Mouse (Mus musculus) lung, embryonic 16.5 days (tissue): ENCODE data around the gene Ankib1. TPM values are rescaled to one million over a fixed set of nuclear protein-coding genes. Genes with fewer than 3 reads are reported as not detected.

Experiments
- ATAC-seq: fragments of 200-750 bp; cut with Nextera tagmentation; 2 replicates; pipeline ENCODE4 v1.8.0; 2017; ENCODE audit warnings: low read depth, mild to moderate bottlenecking, moderate library complexity
- H3K27ac ChIP-seq: fragments of 300-500 bp; sonication (generic); 2 replicates; pipeline ENCODE4 v1.5.1; 2014; ENCODE audit warnings: mild to moderate bottlenecking, control low read depth, low read length
- H3K27me3 ChIP-seq: fragments of 300-500 bp; sonication (generic); 2 replicates; pipeline ENCODE4 v1.6.1; 2014; ENCODE audit warnings: low read depth, low read length, mixed read lengths; ENCODE audit not compliant: control insufficient read depth, insufficient read depth
- H3K36me3 ChIP-seq: fragments of 300-500 bp; sonication (generic); 2 replicates; pipeline ENCODE4 v1.6.1; 2014; ENCODE audit warnings: low read length; ENCODE audit not compliant: control insufficient read depth, insufficient read depth
- H3K4me1 ChIP-seq: fragments of 300-500 bp; sonication (generic); replicated peaks from 2 replicates; pipeline ENCODE4 v1.6.1; 2014; ENCODE audit warnings: low read length, mixed read lengths; ENCODE audit not compliant: control insufficient read depth, insufficient read depth
- H3K4me2 ChIP-seq: fragments of 300-500 bp; sonication (generic); 2 replicates; pipeline ENCODE4 v1.6.1; 2014; ENCODE audit warnings: low read depth, low read length, control low read depth
- H3K4me3 ChIP-seq: fragments of 300-500 bp; sonication (generic); 2 replicates; pipeline ENCODE4 v1.5.1; 2014; ENCODE audit warnings: mild to moderate bottlenecking, low read length, control low read depth
- H3K9ac ChIP-seq: fragments of 300-500 bp; sonication (generic); 2 replicates; pipeline ENCODE4 v1.6.1; 2014; ENCODE audit warnings: low read length, control low read depth
- H3K9me3 ChIP-seq: fragments of 300-500 bp; sonication (generic); 2 replicates; pipeline ENCODE4 v1.6.1; 2016; ENCODE audit warnings: low read length; ENCODE audit not compliant: control insufficient read depth
- WGBS: fragments of 180-500 bp; shearing (Covaris S2); extraction: QIAGEN DNeasy Blood & Tissue Kit; methylation state at CpG from one replicate; pipeline ENCODE4 v1.1.7; 2014; 5-methylcytosine and 5-hydroxymethylcytosine counted together
- polyA plus RNA-seq: library from polyadenylated mRNA; unstranded; fragments of >200 nt; fragmentation: Nextera tagmentation; extraction: Ambion mirVana; gene quantifications from 2 replicates; pipeline ENCODE4 v1.2.1, GENCODE M21; 2015

Gene Ankib1
- 6.7 and 7.8 TPM in 2 replicates for polyA plus RNA-seq

DNA sequence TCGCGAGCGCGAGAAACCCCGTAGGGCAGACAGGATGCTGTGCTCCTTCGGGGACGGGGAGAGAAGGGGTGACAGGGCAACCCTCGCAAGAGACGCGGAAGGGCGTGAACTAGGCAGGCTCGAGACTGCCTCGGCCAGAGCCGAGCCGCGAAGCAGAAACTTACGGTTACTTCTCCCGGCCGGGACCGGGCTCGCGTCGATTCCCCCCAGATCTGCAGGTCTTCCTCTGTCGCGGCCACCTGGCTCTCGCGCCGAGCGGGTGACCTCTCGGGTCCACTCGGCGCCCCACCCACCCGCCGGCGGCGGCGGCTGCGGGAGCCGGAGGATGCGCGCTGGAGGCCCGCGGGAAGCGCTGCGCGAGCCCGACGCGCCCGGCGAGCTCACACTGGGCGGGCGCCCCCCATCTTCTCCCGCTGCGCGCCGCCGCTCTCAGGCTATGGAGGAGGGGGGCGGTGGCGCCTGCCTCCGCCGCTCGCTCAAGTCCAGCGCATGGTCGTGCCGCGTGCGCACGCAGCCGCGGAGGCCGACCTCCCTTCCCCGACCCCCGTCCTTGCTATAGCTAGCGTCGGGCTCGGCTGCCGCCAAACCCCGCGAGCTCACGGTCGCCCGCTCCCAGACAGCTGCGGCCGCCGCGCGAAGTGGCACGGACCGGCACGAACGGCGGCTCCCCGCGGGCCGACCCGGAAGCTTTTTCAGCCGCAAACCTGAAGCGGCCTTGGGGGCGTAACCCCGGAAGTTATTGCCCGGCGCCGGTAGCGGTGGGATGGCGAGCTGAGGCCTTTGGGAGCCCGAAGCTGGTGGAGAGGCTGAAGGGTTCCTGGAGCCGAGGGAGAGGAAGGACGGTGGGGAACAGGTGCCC, at the start of gene Ankib1, which contains the start of gene Krit1:
Gene Ankib1, minus strand, starts transcription at position 493 of the 859 bp plus-strand sequence.
Gene Krit1, plus strand, starts transcription at position 752 of the 859 bp plus-strand sequence.
- 0% methylated on average over 93 of the region's 109 CpGs for WGBS
- ATAC-seq = peak; percentile 97
- peak within 1 kb of the TSS; percentile 83 for H3K27ac ChIP-seq
- no peaks in the 10 kb centered on the region for H3K9me3 ChIP-seq
- H3K27me3 ChIP-seq = no peaks in the 10 kb centered on the region
- H3K36me3 ChIP-seq = no peaks in the 10 kb centered on the region
- H3K4me1 ChIP-seq = peaks cover 5% of the 10 kb centered on the region; the same call in 1 of the 2 replicates
- H3K4me2 ChIP-seq = peak within 1 kb of the TSS; percentile 72
- H3K4me3 ChIP-seq = peak within 1 kb of the TSS; percentile 71
- H3K9ac ChIP-seq = peak within 1 kb of the TSS; percentile 73

DNA sequence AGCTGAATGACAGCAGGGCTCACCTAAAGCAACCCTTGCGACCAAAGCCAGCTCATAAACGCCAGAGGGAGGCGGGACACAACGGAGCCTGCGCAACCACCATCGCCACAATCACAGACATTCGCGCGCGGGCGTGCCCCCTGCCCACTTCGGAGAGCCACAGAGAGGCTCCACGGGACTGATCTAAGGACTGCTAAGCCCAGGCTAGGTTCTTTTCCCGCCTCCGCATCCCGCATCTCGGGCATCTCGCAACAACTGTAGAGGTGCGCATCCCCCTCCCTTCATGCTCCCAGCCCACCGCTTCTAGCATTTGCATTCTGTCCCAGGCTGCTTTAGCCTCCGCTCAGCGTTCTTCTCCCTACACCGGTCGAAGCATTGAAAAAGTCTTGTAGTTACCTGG, 42.3 kb upstream of the Ankib1 start, which contains the start of gene Lrrd1:
Gene Lrrd1, plus strand, starts transcription at position 148 of the 400 bp plus-strand sequence.
- WGBS = 9% methylated on average over 24 of the region's 24 CpGs
- H3K4me1 ChIP-seq = no peaks in the 10 kb centered on the region
- H3K36me3 ChIP-seq = peaks cover 3% of the 10 kb centered on the region; the same call in 1 of the 2 replicates
- no peak within 1 kb of the TSS for H3K27ac ChIP-seq
- H3K27me3 ChIP-seq = no peaks in the 10 kb centered on the region; the same call in 1 of the 2 replicates
- H3K4me3 ChIP-seq = peak within 1 kb of the TSS; percentile 17
- no peaks in the 10 kb centered on the region for H3K9me3 ChIP-seq
- ATAC-seq = no peak
- peak within 1 kb of the TSS; percentile 41 for H3K4me2 ChIP-seq
- H3K9ac ChIP-seq = no peak within 1 kb of the TSS

DNA sequence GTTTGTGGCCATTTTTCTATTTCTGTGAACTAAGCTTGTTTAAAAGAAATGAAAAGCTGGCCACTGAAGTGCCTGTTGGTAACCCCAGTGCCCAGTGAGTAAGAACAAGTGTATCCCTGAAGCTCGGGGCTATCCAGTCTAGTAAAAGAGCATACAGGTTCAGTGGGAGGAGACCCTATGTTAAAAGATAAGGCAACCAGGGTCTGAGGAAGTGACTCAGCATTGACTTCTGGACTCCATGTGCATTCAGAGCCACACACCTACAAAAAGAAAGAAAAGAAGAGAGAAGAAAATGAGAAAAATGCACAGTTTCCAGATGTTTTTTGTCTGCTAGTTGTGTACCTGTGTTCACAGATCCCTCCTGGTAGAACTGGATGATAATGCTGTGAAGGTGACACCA, 31.4 kb upstream of the Ankib1 start:
- 77% methylated on average over 1 of the region's 1 CpGs for WGBS
- Histone ChIP-seq H3K27ac (no peak overlapping the region), H3K4me2 (no peak overlapping the region), H3K27me3 (no peaks in the 10 kb centered on the region), H3K9me3 (peaks cover 4% of the 10 kb centered on the region; the same call in 1 of the 2 replicates), H3K4me1 (no peaks in the 10 kb centered on the region), H3K36me3 (peaks cover 20% of the 10 kb centered on the region), H3K9ac (no peak overlapping the region), H3K4me3 (no peak overlapping the region)
- ATAC-seq = no peak

DNA sequence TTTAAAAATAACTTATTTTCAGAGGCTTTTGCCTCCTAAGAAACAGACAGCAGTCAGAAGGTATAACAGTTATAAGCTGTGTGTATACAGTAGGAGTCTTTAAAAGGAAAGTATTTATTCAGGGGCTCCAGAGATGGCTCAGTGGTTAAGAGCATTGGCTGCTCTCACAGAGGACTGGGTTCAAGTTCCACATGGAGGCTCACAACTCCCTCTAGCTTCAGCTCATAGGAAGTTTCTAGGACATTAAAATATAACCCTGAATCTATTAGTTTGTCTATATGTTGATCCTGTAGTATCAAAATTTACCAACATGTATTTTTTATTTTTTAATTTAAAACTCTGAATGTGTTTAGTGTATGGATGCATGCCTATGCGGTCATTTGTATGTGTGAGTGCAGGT, 5.7 kb upstream of the Ankib1 start:
- no peaks in the 10 kb centered on the region for H3K27me3 ChIP-seq
- H3K4me3 ChIP-seq = no peak overlapping the region
- no peak for ATAC-seq
- H3K9me3 ChIP-seq = no peaks in the 10 kb centered on the region
- peaks cover 7% of the 10 kb centered on the region; the same call in 1 of the 2 replicates for H3K36me3 ChIP-seq
- H3K4me2 ChIP-seq = no peak overlapping the region
- WGBS = 89% methylated on average over 1 of the region's 1 CpGs
- peaks cover 2% of the 10 kb centered on the region; the same call in 1 of the 2 replicates for H3K4me1 ChIP-seq
- H3K27ac ChIP-seq = no peak overlapping the region
- no peak overlapping the region for H3K9ac ChIP-seq

DNA sequence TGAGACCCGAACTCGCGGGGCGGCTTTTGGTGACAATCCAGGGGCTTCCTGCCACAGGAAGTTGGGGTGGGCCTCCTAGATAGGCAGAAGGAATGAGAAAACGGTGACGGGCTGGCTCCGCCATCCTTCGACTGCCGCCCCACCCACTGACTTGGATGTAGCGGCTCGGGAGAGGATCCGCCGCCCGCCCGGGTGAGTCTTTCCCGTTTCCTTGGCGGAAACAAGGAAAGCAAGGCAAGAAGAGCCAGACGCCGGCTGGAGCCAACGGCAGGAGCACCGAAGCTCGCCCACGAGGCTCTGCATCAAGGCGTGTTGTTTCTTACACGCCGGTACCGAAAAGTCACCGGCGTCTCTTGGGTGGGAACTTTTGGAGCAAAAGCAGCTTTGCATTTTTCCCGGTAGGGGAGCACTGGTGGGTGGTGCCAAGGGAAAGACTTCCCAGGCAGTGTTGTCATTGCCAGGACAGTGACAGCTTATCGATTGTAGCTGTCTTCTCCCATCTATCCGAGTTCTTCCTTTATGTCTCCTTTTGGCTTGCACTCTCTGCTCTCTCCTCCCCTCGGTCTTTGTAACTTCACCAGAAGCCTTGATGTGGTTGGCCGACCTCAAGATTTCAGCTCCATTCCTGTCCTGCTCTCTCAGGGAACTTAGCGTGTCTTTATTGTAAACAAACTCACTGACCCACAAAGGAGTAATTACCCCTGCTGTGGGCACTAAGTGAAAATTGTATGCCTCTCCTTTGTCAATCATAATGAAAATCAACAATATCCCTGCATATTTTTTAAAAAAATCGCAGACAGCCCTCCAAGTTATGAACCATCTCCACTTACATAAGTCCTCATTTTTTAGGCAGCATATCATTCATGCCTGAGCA, 804 bp upstream of the Ankib1 start:
- H3K27me3 ChIP-seq = no peaks in the 10 kb centered on the region
- H3K4me1 ChIP-seq = peaks cover 5% of the 10 kb centered on the region; the same call in 1 of the 2 replicates
- peak overlapping the region; percentile 71 for H3K4me3 ChIP-seq
- no peaks in the 10 kb centered on the region for H3K36me3 ChIP-seq
- H3K4me2 ChIP-seq = peak overlapping the region; percentile 72
- WGBS = under 1% methylated on average over 36 of the region's 36 CpGs
- no peaks in the 10 kb centered on the region for H3K9me3 ChIP-seq
- peak overlapping the region; percentile 73 for H3K9ac ChIP-seq
- ATAC-seq = peak; percentile 72
- peak overlapping the region; percentile 83 for H3K27ac ChIP-seq

DNA sequence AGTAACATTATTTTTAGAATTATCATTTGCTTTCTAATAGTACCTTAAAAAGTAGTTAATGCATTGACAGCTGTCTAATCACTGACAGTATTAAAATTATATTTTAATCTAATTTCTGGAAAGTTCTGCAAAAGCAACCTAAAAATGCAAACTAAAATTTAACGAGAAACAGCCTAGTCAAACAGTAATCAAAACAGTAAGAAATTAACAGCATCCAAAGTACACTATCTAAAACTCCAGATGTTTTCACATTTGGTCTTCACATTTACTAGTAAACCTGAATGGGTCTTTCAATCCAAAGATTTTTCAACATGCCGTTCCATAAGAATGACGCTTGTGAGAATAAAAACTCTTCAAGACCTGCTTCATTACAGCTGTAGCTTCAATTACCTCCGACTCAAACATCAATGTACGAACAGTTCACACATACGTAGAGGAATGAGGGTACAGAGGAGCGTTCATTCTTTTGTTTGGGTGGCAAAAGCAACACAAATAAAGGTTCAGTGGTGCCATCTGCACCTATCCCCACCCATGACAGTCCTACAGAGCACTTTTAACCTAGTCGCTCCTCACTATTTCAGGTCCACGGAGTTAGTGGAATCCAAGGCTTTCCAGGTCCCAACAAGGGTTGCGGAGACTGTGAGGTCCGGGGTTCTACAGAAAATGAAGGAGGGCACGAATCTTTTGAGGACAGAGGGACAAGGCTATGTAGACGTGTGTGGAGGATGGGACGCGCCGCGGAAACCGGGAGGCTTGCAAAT, 873 bp downstream of the Ankib1 start:
- H3K4me2 ChIP-seq = peak overlapping the region; percentile 72
- no peaks in the 10 kb centered on the region for H3K9me3 ChIP-seq
- H3K36me3 ChIP-seq = no peaks in the 10 kb centered on the region
- H3K27me3 ChIP-seq = no peaks in the 10 kb centered on the region
- 3% methylated on average over 18 of the region's 18 CpGs for WGBS
- no peak for ATAC-seq
- H3K27ac ChIP-seq = no peak overlapping the region
- peak overlapping the region; percentile 71 for H3K4me3 ChIP-seq
- H3K4me1 ChIP-seq = peaks cover 5% of the 10 kb centered on the region; the same call in 1 of the 2 replicates
- H3K9ac ChIP-seq = peak overlapping the region; percentile 73

DNA sequence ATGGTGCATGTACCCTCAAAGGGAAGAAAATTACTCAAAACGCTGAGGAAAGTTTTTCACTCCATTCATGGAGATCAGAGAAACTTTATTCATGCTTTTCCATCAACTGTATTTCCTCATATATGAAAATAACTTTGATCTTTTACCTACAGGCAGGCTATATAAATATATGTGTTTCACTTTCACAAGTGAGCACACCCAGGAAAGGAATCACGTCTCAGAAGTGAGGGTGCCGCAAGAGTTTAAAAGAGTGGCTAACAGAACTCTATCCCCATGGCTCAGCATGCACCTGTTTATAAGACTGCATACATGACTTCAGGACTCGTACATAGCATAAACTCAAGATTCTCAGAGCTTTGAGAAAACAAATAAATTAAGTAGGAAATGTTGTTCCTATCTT, 1.8 kb downstream of the Ankib1 start:
- no peaks in the 10 kb centered on the region for H3K27me3 ChIP-seq
- H3K9me3 ChIP-seq = no peaks in the 10 kb centered on the region
- no peak overlapping the region for H3K4me3 ChIP-seq
- ATAC-seq = no peak
- WGBS = 69% methylated on average over 4 of the region's 4 CpGs
- no peaks in the 10 kb centered on the region for H3K36me3 ChIP-seq
- H3K4me2 ChIP-seq = no peak overlapping the region
- no peak overlapping the region for H3K9ac ChIP-seq
- H3K4me1 ChIP-seq = peaks cover 5% of the 10 kb centered on the region; the same call in 1 of the 2 replicates
- H3K27ac ChIP-seq = no peak overlapping the region

DNA sequence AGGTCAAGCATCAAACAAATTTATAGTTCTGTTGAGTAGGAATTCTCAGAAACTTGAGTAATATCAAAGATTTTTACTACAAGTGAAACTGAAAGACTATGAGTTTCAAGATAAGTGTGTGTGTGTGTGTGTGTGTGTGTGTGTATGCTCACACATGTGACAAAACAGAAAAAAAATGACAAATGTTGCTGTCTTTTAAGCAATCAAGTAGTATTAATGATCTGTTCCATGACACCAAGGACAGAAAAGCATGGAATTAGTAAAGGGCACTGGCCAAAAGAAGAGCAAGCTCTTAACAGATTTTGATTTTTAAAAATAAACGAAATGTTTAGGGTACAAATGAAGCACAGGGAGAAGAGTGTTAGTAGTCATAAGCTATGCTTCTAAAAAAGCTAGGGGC, 2.7 kb downstream of the Ankib1 start:
- H3K9me3 ChIP-seq = no peaks in the 10 kb centered on the region
- no peak for ATAC-seq
- H3K27ac ChIP-seq = no peak overlapping the region
- no peaks in the 10 kb centered on the region for H3K27me3 ChIP-seq
- no peak overlapping the region for H3K4me2 ChIP-seq
- no peak overlapping the region for H3K4me3 ChIP-seq
- no peaks in the 10 kb centered on the region for H3K36me3 ChIP-seq
- peaks cover 5% of the 10 kb centered on the region; the same call in 1 of the 2 replicates for H3K4me1 ChIP-seq
- H3K9ac ChIP-seq = no peak overlapping the region
- 77% methylated on average over 1 of the region's 1 CpGs for WGBS
